Mouse (Mus musculus) T-helper 2 cell (primary cell): Measurements from ENCODE around the gene Ifih1.

Experiments used
- in situ Hi-C: fragments of 300-600 bp; cut with MboI, MseI; formaldehyde crosslinking; loops from one replicate; pipeline ENCODE4 v1.15.1; 2025; ENCODE audit warnings: high pct_unique_total_duplicates

The Ifih1 gene

DNA sequence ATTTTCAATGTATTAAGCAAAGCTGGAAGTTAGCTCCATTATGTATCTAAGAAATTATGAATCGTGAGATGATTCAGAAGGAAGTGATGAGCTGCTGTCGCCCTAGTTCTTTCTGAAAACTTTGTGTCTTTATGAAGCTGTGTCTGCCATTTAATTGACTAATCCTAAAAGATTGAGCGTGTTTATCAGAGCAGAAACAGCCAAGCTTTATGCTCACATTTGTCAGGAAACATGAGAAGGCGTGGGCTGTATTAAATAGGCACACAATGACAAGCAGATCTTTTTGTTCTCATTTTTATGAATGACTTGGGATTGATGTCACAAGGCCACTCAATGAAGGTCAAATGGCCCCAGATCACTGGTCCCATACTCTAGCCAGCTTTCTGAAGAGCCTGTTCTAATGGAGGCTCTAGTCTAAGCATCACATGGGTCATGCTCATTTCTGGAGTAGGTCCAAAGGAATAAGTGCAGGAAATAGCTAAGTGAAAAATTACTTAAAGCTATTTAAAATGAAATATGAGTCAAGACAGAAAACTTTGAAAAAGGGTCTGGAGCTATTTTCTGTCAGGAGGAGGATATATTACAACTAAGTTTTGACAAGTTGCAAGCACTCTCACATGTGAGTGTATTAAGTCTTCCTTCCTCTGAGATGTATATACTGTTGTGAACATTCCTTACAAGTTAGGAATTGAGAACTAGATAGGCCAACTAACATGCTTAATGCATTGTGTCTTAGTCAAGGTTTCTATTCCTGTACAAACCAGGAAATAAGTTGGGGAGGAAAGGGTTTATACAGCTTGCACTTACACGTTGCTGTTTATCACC is 83.2 kb downstream of the Ifih1 start:
- in situ Hi-C loops = loop anchor here (25.0 kb wide), 1 partner anchor 549 kb away; no protein-coding TSS in a partner anchor

DNA sequence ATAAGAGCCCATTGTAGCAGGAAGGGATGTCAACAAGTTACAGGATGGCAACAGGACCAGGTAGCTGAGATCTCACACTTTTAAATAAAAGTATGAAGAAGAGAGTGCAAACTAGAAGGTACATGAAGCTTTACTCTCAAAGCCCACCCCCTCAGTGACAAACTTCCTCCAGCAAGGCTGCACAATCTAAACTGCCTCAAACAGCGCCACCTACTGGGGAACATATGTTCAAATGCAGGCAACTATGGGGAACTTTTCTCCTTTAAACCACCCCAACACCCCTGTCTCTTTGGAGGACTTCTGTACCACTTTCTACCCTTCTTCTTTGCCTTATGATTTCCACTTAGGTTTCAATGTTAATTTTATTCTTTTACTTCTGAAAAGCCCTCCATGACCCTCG is 88.6 kb downstream of the Ifih1 start:
- in situ Hi-C loops = loop anchor here (25.0 kb wide), 1 partner anchor 555 kb away; no protein-coding TSS in a partner anchor

DNA sequence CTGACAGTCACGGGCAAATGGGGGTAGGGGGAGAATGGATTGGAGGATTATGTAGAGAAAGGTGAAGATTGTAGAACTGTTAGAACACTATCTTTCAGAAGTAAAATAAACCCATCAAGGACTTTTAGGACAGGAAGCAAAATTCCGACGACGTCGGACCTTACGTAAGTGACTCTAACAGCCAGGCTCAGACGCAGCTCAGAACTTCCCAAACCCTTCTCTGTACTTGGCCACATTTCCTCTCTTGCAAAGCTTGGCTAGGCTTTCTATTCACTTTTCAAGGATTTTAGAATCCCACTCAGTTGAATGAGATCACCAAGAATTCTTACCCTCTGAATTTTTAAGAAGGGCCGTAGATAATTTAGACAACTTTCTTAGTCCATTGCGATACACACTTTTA is 89.7 kb downstream of the Ifih1 start:
- in situ Hi-C loops = loop anchor here (25.0 kb wide), 1 partner anchor 556 kb away; no protein-coding TSS in a partner anchor

DNA sequence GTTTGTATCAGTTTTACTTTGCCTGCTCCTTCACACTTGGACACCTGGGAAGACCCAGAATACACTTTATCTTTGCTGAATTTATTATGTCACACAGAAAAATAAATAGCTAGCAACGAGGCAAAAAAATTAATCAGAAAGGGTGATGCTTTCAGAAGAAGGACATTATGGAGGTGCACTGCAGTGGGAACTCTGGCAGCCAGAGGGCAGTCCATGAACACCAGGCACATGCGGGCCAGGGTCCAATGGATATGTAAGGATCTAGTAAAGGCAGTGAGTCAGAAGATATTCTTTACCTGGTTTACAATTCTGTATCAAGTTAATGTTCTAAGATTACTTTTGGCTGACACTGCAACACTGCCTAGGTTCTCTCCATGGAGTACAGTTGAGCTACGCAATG is 96.4 kb downstream of the Ifih1 start:
- in situ Hi-C loops = loop anchor here (25.0 kb wide), 1 partner anchor 563 kb away; no protein-coding TSS in a partner anchor

DNA sequence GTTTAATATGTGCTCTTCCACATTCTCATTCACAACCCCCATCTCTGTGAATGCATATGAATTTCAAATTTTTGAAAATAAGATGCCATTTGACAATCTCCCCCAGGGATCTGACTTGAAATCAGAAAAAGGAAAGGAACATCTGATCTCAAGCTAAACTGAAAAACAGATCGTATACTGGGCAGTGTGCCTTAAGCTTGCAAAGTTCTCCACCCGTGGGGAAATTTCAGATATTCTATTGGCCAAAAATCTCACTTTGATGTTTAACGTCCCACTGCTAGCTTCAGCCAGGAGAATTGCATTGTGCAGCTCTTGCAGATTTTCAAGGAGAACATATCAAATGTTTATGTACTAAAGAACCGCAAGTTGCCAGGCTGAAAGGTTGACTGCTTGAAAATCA is 96.9 kb downstream of the Ifih1 start:
- in situ Hi-C loops = no loop called here

DNA sequence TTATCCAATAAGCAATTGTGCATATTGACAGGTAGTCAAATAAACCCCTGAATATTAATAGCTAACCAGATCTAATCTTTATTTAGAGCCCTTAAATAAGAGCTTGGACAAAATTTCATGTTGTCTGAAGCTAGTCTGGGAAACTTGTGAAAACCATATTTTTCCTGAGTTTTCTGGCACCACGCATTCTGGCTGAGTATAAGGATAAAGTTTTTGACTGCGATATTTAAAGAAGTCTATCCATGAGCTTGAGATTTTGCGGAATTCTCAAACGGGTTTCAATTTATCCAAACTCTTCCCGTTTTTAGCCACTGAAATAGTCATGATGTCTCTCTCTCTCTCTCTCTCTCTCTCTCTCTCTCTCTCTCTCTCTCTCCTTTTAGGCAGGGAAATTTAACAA is 98.0 kb downstream of the Ifih1 start:
- in situ Hi-C loops = no loop called here
